Mouse (Mus musculus): ENCODE data around the gene Zc3h12c. TPM values are rescaled to one million over a fixed set of nuclear protein-coding genes. Genes with fewer than 3 reads are reported as not detected.

Zc3h12c gene
- total RNA-seq, 2 experiments from 2014 or later = 0.19 to 1.1 TPM

Other genes starting within 250 kb of the Zc3h12c start
- 2.3 TPM in 1 of 2 replicates, not detected in the other for gene Fdx1, start 205.0 kb downstream of the Zc3h12c start, total RNA-seq (2015; ENCODE audit: low replicate concordance)
- 1.1 and 1.7 TPM in 2 replicates for gene Fdx1, start 205.0 kb downstream of the Zc3h12c start, total RNA-seq (2017; ENCODE audit: low replicate concordance)
- gene Rdx, start 121.4 kb downstream of the Zc3h12c start, total RNA-seq (2015; ENCODE audit: low replicate concordance) = 29.4 and 31.1 TPM in 2 replicates
- 39.3 and 52.5 TPM in 2 replicates for gene Rdx, start 121.4 kb downstream of the Zc3h12c start, total RNA-seq (2017; ENCODE audit: low replicate concordance)